Mouse (Mus musculus): ENCODE measurements around the gene Nck2.

GRCm38 (mm10) chr1:43583564-43583963 is 139.2 kb downstream of the Nck2 start:
- TF ChIP-seq GATA1 (IDR thresholded peaks at IDR 0.05; ENCODE audit: low read length) (no peak), TAL1 (IDR thresholded peaks at IDR 0.05; ENCODE audit: low read length) (no peak)
